Mouse (Mus musculus): ENCODE data around the gene Kars.

The Kars gene

DNA sequence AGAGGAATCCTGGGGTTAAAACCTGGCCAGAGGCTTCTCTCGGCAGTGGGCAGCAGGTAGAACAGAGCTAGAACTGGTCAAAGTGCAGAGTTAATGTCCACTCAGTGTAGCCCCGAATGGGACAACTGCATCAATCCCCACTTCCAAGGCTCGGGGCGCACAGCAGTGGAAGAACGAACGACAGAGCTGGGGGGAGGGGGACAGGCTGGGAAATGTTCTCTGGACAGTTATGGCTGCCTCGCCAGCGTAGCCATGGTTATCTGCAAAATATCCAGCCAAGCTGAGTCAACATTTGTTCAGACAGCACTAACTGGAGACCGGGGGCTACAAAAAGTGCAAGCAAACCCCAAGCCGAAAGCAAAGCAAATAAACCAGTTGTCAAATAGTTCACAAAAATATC is 33.0 kb downstream of the Kars start:
- no peak for DNase-seq

DNA sequence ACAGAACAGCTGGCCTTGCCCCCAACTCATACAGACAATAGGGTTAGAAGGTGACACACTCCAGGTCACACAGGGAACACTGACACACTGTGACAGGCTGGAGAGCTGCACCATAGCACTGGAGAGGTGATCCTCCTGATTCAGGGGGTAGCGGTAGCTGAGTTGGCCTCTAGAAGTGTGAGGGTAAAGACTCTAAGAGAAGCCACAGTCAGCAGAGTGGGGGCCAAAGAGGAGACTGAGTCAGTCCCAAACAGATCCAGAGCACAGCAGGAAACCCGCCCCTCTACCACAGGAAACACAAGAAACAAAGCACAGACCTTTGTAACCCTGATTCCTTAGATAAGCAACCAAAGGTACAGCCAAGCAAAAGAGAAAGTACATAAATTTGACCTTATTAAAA is 34.8 kb downstream of the Kars start:
- no peak for DNase-seq

DNA sequence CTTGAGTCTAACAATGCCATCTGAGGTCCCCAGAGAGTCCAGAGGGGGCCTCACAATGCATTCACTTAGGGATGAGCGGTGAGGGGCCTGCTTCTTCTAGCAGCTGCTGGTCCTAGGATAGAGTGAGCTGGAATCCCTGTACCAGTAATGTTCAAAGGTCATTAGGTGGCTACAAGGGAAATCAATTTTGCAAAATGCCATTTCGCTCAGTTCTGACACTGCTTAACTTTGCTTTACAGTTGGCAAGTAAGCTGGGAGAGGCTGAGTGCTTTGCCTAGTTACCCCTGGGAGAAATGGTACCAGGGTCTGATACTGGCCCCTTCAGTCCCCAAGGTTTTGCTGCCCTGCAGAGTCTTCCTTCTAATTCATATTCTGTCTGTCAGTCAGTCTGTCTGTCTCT is 35.4 kb downstream of the Kars start:
- DNase-seq, result no peak

DNA sequence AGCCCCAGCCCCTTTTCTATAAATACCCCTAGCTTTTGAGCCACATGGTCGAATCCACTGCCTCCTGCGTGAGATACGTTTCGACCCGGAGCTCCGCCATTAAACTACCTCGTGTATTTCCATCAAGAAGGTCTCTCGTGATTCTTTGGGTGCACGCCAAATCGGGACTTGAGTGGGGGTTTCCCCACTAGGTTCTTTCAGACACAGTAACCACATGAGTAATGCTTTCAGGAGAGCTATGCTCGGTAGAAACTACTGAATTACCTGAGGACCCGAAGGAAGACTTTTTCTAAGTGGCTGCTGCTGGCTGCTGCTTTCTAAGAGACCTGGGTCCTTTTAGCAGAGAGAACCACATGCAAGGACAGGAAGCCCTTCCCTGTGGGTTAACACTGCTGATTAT is 37.0 kb downstream of the Kars start:
- no peak for DNase-seq

DNA sequence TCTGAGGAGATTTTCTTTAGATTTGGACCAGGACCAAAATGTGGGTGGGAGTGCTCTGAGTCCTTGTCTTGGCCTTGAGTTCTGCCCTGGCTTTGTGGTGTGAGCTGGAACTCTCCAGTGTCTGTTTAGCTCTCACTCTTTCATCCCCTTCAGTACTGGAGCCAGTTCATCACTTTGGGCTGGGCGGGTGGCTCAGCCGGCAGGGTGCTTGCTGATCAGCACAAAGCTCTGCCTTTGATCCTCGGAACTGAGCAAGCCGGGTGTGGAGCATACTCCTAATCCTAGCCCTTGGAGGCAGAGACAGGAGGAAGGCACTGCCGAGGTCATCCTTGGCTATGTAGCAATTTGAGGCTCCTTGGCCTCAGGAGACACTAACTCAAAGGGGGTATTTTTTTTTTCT is 42.1 kb downstream of the Kars start:
- DNase-seq, result no peak

DNA sequence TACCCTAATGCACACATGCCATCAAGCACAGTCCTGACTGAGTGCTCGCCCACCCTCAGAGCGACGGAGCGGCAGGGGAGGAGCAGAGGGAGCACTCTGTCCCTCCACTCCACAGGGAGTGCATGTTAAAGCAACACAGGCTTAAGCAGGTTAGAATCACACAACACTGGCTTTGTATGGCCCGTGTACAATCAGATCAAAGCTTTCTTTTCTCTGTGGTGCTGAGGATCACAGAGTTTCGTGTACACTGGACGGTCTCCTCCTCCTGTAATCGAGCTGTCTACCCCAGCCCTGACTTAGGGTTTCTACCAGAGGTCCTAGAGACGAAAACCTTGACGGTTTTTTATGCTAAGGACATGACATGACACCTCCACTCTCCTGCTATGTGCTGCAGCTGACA is 42.6 kb downstream of the Kars start:
- no peak for DNase-seq

DNA sequence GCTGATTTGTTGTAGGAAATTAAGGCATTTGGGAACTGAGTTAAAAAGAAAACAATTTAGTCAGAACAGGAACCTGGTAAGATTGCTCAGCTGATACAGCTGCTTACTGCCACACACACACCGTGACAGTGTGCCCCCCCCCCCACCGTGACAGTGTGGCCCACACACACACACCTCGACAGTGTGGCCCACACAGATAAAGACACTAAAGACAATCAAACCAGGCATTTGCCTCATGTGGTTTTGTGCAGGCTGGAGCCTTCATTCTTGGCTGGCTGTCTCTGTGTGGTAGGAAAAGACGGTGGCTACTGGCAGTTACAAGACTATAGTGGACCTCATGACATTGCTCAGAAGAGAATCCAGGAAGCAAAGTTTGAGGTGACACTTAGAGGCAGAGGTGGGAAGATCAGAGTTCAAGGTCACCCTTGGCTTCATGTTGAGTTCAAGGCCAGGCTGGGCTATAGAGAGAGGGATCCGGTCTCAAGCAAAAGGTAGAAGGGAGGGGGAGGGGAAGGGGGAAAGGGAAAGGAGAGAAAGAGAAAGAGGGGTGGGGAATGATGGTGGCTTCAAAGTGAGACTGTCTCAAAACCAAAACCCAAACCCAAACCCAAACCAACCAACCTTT is 43.8 kb downstream of the Kars start:
- no peak for DNase-seq

DNA sequence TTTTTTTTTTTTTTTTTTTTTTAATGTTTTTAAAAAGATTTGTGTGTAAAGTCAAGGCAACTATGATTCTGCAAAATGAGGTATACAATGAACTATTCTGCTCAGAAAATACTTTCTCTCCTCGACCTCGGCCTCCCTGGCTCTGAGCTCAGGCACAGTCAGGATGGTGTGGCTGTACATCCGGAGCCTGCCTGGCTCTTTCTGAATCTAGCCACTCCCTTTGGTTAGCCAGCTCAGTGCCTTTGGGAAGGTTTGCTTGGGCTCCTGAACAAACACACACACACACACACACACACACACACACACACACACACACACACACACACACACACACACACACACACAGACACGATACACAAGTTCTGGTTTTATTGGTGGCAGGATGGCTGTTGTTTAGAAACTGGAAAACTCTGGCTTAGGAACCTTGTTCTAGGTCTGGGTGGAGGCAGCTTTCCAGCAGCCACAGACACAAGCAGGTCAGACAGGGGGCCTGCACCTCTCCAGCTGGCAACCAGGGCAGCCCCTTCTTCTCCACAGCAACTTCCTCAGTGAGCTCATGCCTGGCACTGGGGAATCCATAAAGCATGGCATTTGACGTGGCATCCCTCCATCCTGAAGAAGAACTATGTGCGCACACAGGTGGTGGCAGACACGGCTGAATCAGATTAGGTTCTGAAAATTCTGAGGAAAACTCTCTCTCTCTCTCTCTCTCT is 46.1 kb downstream of the Kars start:
- DNase-seq, result peak in 1 of 2 experiments; percentile 39

DNA sequence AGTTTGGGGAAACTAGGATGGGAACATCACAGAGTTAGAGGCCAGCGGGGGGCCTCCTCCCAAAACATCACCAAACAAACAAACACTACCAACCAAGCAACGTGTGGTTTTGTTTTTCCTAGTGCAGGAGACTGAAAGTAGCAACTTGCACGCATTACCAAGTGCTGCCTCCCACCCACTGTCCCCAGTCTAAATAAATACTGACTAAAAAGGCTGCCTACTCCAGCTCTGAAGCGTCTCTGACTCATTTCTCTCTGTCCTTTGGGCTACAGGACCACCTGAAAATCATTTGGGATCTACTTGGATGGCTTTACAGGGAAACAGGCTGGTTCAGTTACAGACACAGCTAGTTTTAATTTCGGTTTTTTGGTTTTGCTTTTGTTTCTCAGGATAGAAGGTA is 46.8 kb downstream of the Kars start:
- no peak for DNase-seq

DNA sequence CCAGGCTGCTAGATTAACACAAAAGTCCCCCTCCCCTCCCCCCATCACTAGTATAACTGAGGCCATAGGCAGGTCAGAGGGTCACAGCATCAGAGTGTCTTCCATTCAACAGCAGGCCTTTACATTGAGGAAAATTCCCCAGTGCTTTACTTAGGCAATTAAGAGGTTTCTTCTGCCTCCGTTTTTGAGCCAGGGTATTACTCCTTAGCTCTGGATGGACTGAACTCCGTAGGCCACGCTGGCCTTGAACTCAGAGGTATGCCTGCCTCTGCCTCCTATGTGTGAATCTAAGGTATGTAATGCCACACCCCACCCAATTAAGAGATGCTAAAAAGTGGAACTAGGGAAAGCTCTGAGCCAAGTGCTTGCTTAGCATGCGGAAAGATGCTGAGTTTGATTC is 47.6 kb downstream of the Kars start:
- DNase-seq, result no peak

DNA sequence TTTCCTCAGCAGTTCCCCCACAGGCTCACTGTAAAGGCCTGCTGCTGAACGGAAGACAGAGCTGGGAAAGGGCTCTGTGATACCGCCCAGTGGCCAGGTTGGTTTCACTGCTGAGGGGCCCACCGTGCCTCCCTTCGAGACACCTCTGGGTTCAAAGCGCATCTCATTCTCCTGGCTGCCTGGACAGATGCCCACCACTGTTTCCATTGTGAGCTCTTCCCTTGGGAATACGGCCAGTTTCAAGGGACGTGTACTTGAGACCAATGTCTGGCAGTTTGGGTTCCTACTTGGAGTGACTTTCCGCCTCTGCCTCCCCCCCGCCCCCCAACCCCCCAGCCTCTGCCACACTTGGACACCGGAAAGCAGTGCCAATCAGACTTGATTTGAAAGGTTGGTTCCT is 48.0 kb downstream of the Kars start:
- DNase-seq, result no peak

DNA sequence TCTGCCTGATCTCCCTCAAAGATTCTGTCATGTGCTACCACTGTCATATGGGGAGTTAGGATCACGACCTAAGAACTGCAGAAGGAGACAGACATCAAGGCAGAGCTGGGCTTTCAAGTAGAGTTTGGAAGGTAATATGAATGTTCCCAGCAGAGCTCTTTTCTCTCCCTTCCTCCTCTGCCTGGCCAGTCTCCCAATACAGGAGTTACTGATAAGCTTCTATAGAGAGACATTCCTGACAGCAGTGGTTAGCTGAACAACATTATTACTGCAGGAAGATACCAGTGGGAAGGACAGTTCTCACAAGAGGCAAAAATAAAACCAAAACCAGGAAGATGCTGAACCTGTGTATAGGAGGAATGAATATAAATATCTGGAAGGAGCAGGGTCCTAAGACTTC is 48.5 kb downstream of the Kars start:
- no peak for DNase-seq

DNA sequence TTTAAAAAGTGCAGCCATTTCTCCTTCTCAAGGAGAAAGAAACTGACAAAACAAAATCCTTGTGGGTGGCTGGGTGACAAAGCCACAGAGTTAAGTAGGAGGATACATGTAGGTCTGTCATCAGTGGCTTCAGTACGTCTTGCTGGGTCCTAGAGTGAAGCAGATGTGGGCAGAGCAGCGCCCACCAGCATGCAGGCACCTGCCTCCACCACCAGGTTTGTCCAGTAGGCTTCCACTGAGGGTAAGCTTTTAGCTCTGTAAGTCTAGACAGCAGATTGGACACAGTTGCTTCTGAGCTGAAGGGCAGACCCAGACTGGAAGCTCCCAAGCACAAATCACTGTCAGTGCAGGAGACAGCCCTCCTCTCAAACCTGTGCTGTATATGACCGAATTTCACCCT is 49.8 kb downstream of the Kars start:
- no peak for DNase-seq

DNA sequence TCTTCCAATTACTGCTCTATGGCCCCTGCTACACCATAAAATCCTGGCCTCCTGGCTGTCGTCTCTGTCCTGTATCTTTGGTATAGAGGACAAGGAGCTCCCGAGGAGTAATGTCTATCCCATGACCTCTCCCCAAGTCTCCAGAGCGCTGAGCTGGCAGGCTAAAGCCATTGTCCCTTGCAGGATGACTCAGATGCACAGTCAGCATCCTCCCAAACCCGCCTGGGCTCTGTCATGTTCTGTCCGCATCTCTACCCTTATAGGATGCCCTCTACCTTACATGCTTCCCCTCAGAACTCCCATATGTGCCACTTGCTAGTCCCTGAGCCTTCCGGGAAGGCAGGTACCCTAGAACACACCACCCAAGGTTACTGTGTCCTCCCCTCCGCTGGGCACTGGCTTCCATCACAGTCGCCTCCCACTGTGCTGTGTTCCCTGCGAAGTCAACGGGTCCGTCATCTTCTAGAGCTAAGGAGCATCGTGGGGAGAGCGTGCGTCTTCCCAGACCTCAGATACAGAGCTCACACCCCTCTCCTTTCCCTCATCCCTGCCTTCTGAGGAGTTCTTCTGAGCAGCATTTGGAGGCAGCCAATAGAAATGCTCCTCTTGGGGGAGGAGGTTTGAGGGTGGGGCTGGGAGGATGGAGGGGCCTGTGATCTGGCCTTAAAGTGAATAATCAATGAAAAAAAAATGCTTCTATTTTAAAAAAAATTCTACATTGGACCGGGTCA is 50.4 kb downstream of the Kars start:
- DNase-seq, result no peak

DNA sequence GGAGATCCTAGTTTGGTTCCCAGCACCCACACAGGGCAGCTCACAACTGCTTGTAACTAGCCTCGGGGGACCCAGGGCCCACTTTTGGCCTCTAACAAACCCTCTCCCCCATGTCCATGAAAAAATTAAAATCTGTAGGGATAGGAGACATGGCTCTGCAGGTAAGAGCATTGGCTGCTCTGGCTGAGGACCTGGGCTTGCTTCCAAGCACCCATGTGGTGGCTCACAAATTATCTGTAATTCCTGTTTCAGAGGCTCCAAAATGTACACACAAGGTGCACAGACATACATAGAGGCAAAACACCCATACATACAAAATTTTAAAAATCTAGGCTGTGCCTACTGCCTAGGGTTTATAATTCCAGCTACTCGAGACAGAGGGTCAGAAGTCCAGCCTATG is 53.9 kb downstream of the Kars start:
- no peak for DNase-seq

DNA sequence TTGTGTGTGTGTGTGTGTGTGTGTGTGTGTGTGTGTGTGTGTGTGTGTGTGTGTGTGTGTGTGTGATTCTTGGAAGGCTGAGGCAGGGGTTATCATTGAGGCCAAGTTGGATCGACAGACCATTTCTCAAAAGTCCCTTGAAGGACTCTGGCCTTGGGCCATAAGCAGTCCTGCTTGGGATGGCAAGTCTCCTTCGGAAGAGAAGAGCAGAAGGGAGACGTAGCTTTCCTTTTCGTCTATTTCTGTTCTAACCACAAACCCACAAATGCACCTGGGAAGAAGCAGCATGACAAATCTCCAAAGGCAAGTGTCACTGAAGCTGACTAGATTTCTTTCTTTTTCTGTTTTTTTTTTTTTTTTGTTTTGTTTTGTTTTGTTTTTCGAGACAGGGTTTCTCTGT is 55.2 kb downstream of the Kars start:
- DNase-seq, result no peak

DNA sequence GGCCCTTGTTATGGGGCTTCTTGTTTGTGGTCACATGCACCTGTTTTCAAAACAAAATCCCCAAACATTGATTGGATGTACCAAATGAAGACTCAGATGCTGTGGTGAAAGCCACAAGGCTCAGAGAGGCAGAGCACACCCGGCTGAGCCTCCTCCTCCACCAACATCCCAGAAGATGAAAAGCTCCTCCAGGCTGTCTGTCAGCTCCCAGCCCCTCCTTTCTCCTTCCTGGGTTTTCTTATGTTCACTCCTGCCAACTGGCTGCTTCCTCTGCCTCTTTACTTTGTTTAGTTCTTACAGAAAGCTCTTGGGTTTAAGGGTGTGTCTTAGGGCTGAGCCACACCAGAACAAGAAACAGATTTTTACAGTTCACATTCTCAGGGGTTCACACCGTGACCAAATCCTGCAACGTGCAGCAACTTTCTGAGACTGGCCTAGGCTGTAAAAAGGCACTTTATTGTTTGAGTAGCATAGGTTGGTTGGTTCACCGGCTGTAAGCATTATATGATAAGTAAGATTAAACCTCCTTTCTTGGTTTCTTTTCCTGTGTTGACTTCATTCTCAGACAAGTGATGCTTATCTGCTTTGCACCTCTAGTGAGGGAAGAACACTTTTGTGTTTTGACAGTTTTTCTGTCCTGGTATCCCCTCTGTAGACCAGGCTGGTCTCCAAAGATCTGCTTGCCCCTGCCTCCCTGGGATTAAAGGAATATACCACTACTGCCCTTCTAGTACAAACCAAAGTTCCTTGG is 56.1 kb downstream of the Kars start:
- no peak for DNase-seq

DNA sequence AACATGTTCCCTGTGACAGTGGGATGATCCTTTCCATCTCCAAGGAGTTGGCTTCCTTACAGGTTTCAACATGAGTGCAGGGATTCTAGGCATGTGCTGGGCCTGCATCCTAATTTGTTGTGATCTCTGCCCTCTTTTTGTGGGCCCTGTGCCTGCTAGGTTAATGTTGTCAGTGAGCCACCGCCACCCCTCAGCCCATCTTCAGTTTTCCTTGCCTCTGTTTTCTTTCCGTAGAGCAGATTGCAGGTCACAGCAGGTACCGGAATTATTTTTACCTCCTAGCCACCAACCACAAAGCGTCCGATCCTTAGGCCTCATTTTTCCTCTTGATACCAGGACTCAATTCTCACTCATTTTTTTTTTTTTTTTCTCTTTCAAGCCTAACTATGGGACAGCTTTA is 59.2 kb downstream of the Kars start:
- DNase-seq, result no peak

DNA sequence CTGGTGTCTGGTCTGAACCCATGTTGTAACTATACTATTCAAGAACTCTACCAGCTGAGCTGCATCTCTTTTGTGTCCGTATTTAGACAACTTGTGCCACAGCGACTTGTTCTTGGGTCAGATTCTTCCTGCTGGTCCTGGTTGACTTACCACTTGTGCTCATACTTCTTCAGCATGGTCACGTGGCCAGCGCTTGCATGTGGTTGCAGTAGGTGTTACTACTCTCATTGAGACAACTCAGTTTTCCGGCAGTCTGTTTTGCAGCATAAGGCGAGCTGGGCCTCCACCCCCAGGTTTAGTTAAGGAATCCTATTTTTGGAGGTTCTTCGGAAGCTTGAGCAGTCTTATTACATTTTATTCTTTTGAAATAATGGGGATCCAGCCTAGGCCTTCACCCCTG is 59.8 kb downstream of the Kars start:
- DNase-seq, result peak in 1 of 2 experiments; percentile 5

DNA sequence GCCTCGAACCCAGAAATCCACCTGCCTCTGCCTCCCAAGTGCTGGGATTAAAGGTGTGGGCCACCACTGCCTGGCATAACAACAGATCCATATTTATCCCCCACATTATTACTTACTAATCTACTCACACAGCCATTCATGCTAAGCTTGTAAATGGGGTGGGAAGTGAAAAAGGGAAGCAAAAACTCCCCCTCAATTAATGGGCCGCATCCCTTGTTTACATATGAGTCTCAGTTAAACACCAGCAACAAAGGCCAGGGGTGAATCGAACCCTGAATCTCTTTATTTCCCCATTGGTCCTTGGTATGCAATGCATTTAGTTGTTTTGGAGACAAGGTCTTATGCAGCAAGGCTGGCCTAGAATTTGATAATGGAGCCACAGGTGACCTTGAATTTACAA is 60.3 kb downstream of the Kars start:
- DNase-seq, result no peak

DNA sequence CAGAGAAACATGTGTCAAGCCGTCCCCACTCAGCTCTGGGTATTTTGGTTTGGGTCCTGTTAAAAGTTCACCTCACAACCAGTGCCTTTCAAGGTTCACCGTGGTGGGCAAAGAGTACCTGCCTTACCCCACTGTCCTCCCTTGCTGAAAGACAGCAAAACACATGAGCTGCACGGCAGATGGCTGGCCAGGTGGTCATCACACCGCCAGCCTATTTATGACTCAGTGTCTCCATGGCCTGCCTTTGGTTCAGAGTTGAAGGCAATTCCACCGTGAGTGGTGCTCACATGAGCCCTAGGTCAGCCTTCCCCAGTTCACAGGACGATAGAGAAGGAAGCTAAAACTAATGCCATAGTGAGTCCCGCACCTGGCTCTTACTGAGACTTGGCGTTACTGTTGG is 63.2 kb downstream of the Kars start:
- no peak for DNase-seq

DNA sequence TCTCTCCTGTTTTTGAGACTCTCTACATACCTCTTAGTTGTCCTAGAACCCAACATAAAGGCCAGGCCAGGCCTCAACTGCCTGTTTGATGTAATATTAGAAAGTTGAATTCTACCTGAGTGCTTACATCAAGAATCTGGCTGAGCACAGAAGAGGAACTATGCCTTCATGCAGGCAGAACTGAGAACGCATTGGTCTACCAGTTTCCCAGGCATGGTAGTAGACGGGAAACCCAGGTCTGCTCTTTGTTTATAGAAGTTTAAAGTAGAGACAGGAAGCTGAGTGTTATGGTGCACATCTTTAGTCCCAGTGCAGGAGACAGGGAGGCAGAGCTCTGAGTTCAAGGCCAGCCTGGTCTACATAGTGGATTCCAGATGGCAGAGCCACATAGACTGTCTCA is 64.0 kb downstream of the Kars start:
- DNase-seq, result no peak

DNA sequence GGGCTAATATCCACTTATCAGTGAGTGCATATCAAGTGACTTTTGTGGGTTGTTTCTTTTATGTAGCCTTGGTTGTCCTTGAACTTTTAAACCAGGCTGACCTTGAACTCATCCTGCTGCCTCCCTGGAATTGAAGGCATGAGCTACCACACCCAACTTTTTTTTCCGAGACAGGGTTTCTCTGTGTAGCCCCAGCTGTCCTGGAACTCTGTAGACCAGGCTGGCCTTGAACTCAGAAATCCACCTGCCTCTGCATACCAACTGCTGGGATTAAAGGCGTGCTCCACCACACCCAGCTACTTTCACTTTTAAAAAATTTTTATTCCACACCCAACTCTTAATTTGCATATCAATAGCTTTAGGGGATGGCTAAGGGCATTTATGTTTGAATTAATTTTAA is 67.6 kb downstream of the Kars start:
- no peak for DNase-seq

Data from lung, postnatal 4 days (tissue).